Mouse (Mus musculus) right cerebral cortex, adult 18-20 months (tissue): ENCODE measurements around the gene Ssh2.

ENCODE experiments used
- DNase-seq: peaks from one replicate; pipeline ENCODE4 v3.0.0; 2022; ENCODE audit warnings: mixed read lengths

Ssh2 gene

GRCm38 (mm10) chr11:77414141-77414839, 198.2 kb downstream of the Ssh2 start:
- no peak for DNase-seq

GRCm38 (mm10) chr11:77416212-77417000, 200.3 kb downstream of the Ssh2 start:
- DNase-seq: no peak

- no peak for DNase-seq
These were observed 201.9 kb downstream of the Ssh2 start for GRCm38 (mm10) chr11:77418021-77418420.

- DNase-seq: no peak
These were observed 207.2 kb downstream of the Ssh2 start for GRCm38 (mm10) chr11:77423175-77423859.

GRCm38 (mm10) chr11:77428446-77428845, 212.4 kb downstream of the Ssh2 start:
- DNase-seq: no peak

- no peak for DNase-seq
These were observed 220.9 kb downstream of the Ssh2 start for GRCm38 (mm10) chr11:77437026-77437425.

GRCm38 (mm10) chr11:77440081-77440480, 224.0 kb downstream of the Ssh2 start:
- DNase-seq: no peak

GRCm38 (mm10) chr11:77441020-77441419, 224.9 kb downstream of the Ssh2 start:
- no peak for DNase-seq

- DNase-seq: no peak
These were observed 226.4 kb downstream of the Ssh2 start for GRCm38 (mm10) chr11:77442186-77443170.

GRCm38 (mm10) chr11:77444939-77445338, 228.9 kb downstream of the Ssh2 start:
- DNase-seq: no peak

GRCm38 (mm10) chr11:77446628-77447041, 230.5 kb downstream of the Ssh2 start:
- no peak for DNase-seq

GRCm38 (mm10) chr11:77449224-77449623, 233.1 kb downstream of the Ssh2 start:
- no peak for DNase-seq

- DNase-seq: no peak
These were observed 235.6 kb downstream of the Ssh2 start for GRCm38 (mm10) chr11:77451670-77452069.

- DNase-seq: no peak
These were observed 237.3 kb downstream of the Ssh2 start for GRCm38 (mm10) chr11:77453388-77453787.

GRCm38 (mm10) chr11:77455770-77456510, 239.9 kb downstream of the Ssh2 start:
- DNase-seq: no peak

- DNase-seq: no peak
These were observed 240.8 kb downstream of the Ssh2 start for GRCm38 (mm10) chr11:77456866-77457265.

GRCm38 (mm10) chr11:77461856-77462255, 245.8 kb downstream of the Ssh2 start:
- no peak for DNase-seq

GRCm38 (mm10) chr11:77462283-77463100, 246.4 kb downstream of the Ssh2 start, which contains the start of gene Coro6:
Gene Coro6, plus strand, starts transcription at chr11:77462411.
- DNase-seq: no peak

GRCm38 (mm10) chr11:77463101-77463445, 247.0 kb downstream of the Ssh2 start:
- DNase-seq: no peak

GRCm38 (mm10) chr11:77463786-77464185, 247.7 kb downstream of the Ssh2 start:
- DNase-seq: no peak

GRCm38 (mm10) chr11:77464684-77465083, 248.6 kb downstream of the Ssh2 start:
- DNase-seq: no peak
